Mouse (Mus musculus) cerebellum, postnatal 25 days (tissue): ENCODE measurements around the gene Cd151.
"Not testable (repeated sequence)": the region's sequence is repeated elsewhere in the genome, so short reads cannot be mapped to it uniquely, and the experiment has no call there.

Experiments
- DNase-seq, 2 experiments: peaks; one replicate each; pipeline ENCODE4 v3.0.0; 2021; ENCODE audit warnings: mixed read lengths in 2 of 2

Cd151 gene

GRCm38 (mm10) chr7:141436523-141436892 lies 30.7 kb upstream of the Cd151 start:
- peak in 1 of 2 experiments; percentile 13 for DNase-seq

GRCm38 (mm10) chr7:141437178-141438120 lies 29.7 kb upstream of the Cd151 start, which contains the start of gene Slc25a22:
Gene Slc25a22 (minus strand): TSS chr7:141437892.
- peak; percentile 93 to 94 for DNase-seq

DNA sequence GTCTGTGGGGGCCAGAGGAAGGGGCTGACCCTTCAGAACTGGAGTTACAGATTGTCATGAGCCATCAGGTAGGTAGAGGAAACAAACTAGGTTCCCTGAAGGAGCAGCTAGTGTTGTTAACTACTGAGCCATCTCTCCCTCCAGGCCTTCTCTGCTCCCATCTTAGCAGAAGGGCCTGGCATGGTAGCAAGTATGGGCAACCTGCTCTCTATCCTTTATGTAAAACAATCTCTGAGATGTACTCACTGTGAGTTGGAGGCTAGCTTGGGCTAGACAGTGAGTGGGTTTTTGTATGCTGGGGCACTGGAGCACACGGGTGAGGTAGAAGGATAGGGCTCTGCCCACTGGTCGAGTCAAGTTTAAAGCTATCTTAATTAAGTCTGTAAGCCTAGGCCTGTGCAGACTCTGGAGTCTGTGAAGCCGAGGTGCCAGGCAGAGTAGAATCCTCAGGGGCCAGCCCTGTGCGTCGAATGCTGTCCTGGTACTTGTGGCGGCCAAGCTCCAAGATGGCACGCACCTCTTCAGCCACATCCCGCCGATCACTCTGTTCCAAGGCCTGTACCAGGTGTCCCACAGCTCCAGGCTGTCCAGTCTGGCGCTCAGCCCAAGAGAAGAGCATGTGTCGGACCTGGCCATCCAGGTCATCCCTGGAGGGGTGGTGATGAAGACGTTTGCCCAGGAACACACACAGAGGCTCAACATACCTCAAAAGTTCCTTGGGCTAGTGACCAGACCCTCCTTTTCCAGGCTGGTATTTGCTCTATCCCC lies 28.8 kb upstream of the Cd151 start:
- peak; percentile 86 to 90 for DNase-seq

DNA sequence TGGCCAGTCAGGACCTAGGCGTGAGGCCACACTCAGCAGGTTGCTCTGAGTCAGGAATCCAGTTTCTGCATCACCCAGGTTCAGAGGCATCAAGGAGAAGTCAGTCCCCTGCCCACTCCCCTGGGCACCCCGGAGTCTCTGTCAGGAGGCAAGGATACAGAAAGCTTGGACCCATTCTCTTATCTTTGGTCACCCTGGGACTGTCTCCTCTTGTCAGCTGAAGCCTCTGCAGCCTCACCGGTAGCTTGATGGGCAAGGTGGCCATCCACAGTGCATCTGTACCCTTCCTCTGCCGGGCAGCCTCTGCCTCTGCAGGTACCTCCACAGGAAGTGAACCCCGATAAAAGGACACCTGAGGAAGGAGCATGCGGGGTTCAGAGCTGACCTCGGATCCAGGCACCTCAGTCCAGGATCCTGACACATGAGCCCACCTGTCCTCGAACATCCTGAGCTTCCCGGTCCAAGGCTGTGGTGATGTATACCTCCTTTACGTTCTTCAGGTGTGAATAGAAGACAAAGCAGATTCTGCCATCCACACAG lies 28.0 kb upstream of the Cd151 start:
- peak in 1 of 2 experiments; percentile 41 for DNase-seq

- DNase-seq = peak; percentile 11 to 32
Measured at GRCm38 (mm10) chr7:141439811-141440210, 27.4 kb upstream of the Cd151 start.

GRCm38 (mm10) chr7:141440613-141441012 lies 26.6 kb upstream of the Cd151 start:
- peak; percentile 73 to 85 for DNase-seq

- peak; percentile 7 to 23 for DNase-seq
Measured at GRCm38 (mm10) chr7:141441460-141441859, 25.7 kb upstream of the Cd151 start.

DNA sequence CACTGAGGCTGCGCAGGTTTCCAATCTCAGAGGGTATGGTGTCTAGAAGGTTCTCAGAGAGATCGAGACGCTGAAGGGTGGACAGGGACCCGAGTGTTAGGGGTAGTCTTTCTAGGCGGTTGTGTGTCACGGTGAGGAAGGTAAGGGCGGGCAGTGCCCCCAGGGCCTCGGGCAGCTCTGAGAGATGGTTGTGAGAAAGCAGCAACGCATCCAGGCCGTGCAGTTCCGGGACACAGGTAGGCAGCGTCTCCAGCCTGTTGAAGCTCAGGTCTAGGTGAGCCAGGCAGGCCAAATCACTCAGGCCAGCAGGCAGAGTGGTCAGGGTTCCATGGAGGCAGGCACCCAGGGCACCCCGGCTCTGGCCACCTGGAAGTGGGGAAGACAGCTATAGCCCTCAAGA lies 25.0 kb upstream of the Cd151 start:
- no peak for DNase-seq

DNA sequence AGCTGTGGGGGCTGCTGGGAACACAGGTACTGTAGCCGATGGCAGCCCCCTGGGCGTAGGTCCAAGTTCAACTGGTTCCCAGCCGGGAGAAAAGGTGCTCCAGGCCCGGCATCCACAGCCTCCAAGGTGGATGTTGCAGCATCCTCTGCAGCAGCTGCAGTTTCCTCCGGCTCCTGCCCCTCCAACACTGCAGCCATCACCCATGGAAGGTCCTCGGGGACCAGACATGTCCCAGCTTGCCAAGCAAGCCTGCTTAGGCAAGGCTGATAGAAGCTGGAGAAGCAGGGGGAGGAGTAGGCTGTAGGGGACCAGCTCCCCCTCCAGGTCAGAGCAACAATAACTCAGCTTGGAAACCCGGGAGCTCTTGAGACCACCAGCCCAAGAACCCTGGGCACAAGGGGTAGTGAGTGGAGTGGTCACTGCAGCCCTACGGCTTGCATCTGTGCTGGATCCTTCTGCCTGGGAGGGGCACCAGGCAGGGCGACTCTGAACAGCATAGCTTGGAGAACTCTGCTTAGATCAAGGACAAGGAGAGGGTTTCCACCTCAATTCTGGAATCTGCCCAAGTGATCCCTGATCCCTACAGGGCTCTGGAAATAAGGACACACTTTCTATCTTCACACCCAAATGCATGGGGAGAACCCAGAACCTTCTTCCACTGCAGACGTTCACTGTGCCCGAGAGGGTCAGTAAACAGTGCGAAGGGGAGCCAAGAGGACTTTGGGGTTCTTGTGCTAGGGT lies 23.9 kb upstream of the Cd151 start:
- peak in 1 of 2 experiments; percentile 33 for DNase-seq

- peak; percentile 28 to 55 for DNase-seq
Measured at GRCm38 (mm10) chr7:141443828-141444237, 23.4 kb upstream of the Cd151 start, which contains the start of gene Pidd1. Gene Pidd1 (minus strand): TSS chr7:141444025.

- DNase-seq = not testable (repeated sequence)
Measured at GRCm38 (mm10) chr7:141446374-141446773, 20.8 kb upstream of the Cd151 start.

DNA sequence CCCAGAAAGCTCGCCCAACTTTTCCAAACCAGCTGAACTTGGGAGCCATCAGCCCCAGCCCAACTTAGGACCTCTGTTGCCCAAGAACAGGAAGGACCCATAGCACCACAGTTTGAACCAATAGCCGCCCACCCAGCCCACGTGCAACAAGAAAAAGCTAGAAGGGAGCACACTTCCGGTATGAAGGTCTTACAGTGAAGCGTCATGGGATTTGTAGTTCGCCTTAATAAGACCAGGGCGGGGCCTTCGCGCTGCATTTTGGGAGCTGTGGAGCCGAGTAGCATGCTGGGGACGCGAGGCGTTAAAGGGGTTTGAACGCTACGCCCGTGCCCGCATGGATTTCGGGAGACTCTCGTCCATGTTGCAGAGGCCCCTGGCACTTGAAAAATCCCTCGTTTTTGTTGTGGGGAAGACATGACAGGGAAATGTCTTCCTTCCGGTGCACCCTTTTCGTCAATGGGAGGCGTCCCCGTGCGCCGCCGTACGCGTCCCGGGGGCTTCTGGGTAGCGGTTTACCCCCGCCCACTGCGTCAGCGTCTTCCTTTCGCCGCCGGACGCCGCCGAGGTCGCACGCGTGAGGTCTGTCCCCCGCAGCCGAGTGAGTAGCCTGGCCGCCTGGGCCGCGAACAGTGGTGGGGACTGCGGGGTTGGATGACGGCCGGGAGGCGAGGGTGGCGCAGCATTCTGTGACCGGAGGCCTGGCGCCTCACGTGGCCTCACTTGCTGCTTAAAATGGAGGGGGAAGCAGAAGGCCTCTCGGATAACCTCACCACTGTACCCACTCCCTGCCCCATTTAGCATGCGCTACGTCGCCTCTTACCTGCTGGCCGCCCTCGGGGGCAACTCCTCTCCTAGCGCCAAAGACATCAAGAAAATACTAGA lies 19.8 kb upstream of the Cd151 start, which contains the start of gene Rplp2:
Rplp2 (plus strand) TSS at position 261 of the 882 bp plus-strand sequence.
- peak; percentile 96 to 97 for DNase-seq

- DNase-seq = no peak
Measured at GRCm38 (mm10) chr7:141451928-141452327, 15.3 kb upstream of the Cd151 start.

DNA sequence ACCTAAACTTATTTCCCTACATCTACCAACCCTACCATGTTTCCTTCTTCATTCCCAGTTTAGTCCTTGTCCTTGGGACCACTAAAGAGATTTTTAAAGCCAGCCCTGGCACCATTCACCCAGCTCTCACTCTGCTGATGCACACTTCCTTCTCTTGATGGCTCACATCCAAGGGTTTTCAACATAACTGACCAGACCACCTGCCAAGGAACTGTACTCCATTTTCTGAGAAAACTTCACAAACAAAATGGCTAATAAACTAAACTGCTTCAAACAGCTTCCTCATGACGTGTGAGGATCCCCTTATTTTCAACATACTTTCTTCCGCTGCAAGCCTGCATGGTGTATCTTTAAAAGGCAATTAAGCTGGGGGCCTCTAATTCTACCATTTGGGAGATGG lies 13.6 kb upstream of the Cd151 start:
- DNase-seq = no peak

DNA sequence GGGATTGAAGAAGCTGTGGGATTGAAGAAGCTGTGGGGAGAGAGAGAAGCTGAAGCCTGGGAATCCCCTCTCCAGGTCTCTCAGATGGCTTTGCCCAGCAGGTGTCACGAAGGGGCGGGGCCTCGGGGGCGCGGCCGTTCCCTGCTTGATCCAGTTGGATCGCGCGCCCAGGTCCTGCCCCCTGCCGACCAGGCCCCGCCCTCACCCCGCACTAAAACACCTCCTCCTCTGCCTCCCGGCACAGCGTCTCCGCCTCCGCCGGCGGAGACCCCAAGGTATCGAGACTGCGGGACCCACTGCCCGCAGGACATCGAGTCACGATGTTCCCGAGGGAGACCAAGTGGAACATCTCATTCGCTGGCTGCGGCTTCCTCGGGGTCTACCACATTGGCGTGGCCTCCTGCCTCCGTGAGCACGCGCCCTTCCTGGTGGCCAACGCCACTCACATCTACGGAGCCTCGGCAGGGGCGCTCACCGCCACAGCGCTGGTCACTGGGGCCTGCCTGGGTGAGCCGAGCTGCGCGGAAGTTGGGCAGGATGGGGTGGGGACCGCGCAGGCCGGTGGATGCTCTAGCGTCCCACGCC lies 12.1 kb upstream of the Cd151 start, which contains the start of gene Pnpla2:
Pnpla2 (plus strand) TSS at position 232 of the 585 bp plus-strand sequence.
- peak; percentile 92 to 97 for DNase-seq

DNA sequence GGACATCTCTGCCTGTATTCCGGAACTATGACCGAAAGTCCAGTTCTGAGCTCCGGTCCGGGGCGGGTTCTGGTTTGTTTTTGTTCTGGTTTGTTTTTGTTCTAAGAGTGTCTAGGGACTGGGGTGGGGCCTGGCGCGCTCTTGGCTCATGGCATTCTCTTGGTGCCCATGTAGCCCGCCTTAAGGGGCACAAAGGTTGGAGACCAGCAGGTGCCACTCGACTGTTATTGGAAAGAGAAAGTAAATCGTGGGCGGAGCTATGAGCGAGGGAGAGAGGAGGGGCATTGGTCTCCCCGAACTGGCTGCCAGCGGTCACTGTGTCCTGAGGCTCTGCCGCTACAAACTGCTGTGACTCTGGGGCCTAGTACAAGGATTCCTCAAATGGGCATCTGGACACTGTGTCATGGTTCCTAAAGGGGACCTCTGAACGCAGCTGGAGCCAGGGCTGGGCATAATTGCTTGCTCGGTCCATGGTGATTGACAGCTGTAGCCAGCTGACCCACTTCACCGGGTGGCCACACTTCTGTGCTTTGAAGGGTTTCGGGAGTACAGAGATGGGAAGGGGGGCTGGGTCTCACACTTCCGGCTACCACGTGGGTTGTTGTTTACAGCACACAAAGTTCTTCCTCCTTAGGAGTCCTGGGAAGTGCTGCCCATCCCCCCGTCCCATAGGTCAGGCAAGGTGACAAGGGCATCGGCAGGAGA lies 11.4 kb upstream of the Cd151 start:
- DNase-seq = peak; percentile 73 to 74

DNA sequence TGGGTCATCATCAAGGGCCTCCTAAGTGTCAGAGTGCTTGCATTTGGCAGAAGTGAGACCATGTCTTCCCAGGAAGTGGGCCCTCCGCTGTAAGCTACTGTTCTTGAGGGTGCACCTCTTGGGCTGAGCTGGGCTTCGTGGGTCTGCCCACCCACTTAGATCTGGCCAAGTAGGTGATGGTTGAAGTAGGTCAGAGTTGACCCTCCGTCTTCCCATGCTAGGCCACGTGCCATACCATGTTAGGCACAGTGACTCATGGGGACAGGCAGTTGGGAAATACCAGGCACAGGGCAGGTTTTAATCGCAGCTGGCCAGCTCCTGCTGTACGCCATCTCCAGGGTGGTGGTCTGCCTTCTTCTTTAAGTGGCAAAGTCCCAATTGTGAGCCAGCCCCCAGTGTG lies 10.5 kb upstream of the Cd151 start:
- peak; percentile 28 to 33 for DNase-seq

DNA sequence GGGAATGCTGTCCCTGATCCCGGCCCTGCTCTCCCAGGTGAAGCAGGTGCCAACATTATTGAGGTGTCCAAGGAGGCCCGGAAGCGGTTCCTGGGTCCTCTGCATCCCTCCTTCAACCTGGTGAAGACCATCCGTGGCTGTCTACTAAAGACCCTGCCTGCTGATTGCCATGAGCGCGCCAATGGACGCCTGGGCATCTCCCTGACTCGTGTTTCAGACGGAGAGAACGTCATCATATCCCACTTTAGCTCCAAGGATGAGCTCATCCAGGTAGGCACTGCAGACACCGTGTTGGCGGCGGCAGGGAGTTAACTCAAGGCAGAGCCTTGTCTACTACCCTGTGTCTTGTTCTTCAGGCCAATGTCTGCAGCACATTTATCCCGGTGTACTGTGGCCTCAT lies 10.0 kb upstream of the Cd151 start:
- DNase-seq = peak in 1 of 2 experiments; percentile 46

DNA sequence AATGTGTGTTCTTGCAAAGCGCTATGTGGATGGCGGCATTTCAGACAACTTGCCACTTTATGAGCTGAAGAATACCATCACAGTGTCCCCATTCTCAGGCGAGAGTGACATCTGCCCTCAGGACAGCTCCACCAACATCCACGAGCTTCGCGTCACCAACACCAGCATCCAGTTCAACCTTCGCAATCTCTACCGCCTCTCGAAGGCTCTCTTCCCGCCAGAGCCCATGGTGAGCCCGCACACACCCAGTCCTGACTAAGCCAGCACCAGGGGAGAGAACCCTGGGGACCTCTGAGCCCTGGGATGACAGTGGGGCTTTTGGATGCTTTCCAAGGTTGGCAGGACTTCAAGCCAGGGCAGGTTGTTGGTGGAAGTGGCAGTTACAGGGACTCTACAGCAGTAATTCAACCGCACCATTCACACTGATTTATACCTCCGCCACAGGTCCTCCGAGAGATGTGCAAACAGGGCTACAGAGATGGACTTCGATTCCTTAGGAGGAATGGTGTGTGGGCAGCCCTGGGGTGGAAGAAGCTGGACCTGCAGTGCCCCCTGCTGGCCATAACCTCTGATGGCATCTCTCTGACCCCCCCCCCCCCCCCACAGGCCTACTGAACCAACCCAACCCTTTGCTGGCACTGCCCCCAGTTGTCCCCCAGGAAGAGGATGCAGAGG lies 9.1 kb upstream of the Cd151 start:
- DNase-seq = peak; percentile 68 to 79
